Mouse (Mus musculus) heart, postnatal 10 days (tissue): ENCODE measurements at regions not wholly inside any gene's neighbourhood (a gene's known extent, or its start where the extent isn't known, plus 50 kb on each side); places are given as distances from the start of the nearest gene placed in this dataset.

Experiments
- DNase-seq, 2 experiments: peaks; one replicate each; pipeline ENCODE4 v3.0.0; 2021
- intact Hi-C: fragments of 180-260 bp; cut with DNase I; formaldehyde crosslinking; loops from one replicate; pipeline ENCODE4 v1.15.1; 2025

DNA sequence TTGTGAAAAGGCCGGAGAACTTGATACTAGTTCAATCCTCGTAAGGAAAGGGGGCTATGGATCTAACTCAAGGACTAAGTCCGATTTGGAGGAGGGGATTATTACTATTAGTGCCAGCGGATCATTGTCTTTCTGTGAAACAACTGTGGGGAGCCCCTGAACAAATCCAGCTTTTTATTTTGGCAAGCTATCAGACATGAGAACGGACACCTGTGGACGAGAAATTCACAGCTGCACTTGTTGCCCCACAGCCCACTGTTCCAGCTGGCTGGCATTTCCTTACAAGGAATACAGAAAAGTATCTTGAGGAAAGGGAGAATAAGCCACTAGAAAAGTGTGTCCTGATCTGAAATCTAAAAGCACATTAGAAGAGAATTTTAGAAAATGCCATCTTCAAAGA, 363.9 kb upstream of the Itga1 start:
- no peak for DNase-seq
- intact Hi-C loops: no loop called here

- intact Hi-C loops: loop anchor here (2.0 to 10.0 kb wide), 2 partner anchors 844 to 1264 kb away; no protein-coding TSS in a partner anchor
These were observed 349.5 kb upstream of the Itga1 start for GRCm38 (mm10) chr13:115451244-115451643.

GRCm38 (mm10) chr13:115427091-115428033, 325.6 kb upstream of the Itga1 start:
- intact Hi-C loops: no loop called here

More at GRCm38 (mm10) chr13:115451244-115451643, 349.5 kb upstream of the Itga1 start:
- no peak for DNase-seq

DNA sequence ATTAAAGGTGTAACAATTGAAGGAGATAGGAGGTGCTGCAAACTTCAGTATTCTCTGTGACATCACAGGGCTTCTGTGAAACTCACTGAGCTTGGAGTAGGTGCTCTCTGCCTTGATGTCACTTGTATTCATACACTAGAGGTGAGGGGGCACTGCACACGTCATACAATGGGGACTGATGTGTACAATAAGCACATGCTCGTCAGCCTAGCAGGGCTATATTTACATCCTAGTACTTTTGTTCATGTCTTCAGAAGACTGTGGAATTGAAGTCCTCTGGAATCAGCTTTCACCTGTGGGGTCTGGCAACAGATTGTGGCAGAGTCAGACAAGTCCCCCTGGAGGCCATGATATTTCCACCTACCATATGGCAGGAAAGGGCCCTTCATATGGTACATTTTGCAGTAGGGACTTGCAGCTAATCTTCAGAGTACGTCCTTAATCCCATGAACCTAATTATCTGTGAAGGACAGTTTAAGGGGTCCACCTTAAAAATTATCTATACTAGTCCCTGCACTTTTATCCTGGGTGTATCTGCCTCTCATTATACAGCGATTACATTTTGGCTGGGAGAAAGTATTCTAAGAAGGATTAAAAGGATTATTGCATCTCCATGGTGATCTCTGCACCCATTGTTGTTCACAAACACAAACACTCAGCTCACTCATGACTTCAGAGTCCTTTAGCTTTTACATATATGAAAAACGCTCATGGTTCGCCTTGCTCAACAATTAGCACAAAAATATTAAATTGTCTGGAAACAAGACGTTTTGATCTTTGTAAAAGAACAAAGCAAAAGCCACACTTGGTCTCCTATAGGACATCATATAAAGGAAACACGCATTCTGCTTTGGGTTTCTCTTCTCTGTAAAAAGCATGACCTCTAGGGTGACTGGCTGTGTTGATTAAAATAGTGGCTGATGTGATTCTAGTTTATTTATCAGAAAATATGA, 324.1 kb upstream of the Itga1 start:
- DNase-seq: no peak
- intact Hi-C loops: no loop called here

More at GRCm38 (mm10) chr13:115427091-115428033, 325.6 kb upstream of the Itga1 start:
- DNase-seq: no peak

- intact Hi-C loops: no loop called here
- no peak for DNase-seq
These were observed 322.0 kb upstream of the Itga1 start for GRCm38 (mm10) chr13:115423761-115424160.

DNA sequence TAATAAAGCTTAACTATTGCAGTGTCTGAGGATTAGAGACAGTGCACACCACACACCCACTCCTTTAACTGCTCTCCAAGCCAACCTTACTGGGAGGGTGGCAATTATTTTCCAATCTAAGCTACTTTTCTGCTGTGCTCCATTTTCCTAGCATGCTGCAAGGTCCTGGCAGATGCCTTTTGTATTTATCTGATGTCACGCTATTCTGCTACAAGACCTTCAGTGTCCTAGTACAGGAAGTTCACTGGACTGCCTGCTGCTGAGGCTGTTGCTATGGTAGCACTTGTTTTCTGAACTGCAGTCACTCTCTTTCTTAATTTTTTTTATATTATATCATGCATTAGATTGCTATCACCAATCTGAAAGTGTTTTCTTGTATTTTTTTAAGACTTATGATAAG, 319.7 kb upstream of the Itga1 start:
- DNase-seq: no peak
- intact Hi-C loops: no loop called here

DNA sequence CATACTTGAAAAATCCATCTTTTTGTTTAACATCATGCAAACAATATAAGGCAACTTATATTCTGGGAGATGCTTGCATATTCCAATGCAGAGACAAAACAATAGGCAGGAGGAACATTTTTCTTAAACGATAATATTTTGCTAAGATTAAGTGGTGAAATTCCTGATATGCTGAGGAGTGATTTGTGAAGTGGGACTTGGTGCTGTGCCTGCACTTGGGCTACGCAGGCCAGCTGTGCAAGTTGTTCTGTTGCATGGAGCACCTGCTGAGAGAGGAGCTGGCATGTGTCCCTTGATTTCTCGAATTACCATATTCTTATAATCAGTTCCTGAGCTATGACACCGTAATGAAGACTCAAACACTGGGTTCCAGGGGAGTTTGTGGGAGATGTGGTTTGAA, 316.1 kb upstream of the Itga1 start:
- DNase-seq: no peak
- intact Hi-C loops: no loop called here

DNA sequence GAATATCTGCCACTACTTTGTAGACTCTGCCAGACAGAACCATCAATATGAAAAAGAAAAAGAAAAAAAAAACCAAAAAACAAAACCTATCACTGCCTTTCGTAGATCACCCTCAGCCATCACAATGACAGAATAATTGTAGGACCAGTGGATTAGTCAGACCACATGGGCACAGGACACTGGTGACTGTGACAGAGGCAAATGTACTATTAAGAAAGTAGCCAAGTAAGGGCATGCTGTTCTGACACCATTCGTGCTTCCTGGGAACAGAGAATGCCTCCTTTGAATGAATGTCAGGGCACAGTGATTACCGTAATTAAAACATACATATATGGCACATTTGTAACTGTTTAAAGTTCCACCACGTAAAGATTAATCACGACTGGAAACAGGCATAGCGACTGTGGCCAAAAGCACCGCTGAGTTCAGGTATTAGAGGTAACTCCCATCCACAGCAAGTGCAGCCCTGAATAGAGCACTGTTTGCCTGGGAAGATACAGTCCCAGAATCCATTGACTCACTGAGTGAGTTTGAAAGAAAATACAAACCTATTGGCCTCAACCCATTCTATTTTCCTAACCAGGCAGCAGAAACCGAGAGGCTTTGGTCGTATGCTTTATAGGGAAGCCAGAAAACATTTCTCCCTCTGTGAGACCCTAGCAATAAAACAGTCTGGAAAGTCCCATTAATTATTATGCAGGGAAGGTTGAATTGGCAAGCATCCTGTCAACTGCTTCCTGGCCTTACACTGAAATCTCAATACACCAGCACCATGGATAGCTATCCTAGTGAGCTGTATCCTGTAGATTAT, 312.2 kb upstream of the Itga1 start:
- intact Hi-C loops: no loop called here
- no peak for DNase-seq

DNA sequence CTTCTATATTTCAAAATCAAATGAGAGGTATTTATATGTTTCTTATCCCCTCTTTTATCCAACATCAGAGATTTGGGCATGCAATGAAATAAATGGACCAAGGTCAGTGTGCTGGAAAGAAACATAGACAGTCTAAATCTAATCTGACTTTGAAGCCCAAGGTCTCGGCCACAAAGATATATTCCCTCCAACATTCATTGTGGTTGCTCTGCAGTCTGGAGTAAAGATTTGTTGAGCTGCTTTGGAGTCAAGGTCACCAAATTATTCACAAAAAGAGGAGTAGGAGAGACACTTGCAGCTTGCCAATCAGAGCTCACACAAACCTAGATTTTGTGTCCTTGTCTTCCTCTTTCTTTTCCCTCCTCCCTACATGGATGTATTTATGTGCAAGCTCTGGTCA, 304.2 kb upstream of the Itga1 start:
- intact Hi-C loops: no loop called here
- DNase-seq: no peak

DNA sequence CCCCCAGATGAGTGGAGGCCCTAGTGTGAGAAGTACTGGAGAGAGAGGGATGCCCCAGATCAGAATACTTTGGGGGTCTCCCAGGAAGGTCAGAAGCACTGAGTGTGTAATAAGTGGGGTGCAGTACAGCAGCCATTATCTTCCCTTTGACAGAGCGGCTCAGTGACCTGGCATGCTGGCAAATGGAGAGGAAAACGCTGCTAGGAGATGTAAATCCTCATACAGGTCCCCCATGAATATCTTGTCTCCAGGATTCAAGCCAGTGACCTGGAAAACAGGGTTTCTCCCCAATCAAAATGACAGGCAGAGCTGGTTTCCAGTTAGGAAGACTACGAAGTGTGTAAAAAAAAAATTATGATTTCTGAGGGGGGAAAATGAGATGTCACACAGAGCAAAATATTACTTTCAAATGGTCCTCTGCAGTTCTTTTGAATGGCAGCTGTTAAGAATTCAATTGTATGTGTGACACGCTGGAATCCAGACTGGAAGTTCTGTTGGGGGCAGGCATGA, 299.0 kb upstream of the Itga1 start:
- intact Hi-C loops: no loop called here

DNA sequence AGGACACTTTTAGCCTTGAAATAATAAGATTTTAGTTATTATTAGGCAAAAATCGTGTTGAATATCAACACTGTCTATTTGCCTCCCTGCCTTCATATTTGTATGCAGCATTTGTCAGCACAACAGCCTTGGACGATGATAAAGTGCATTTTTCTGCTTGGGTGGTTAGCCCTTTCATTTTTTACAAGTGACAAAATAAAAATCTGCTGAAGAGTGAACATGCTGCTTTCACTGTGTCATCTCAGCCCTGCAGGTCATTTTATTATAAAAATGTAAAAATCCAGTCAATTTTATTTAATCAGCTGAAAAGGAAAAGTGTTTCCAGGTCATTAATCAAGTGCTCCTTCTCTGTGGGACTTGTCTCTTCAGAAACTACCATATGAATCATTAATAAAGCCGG, 277.9 kb upstream of the Itga1 start:
- intact Hi-C loops: no loop called here
- DNase-seq: no peak

More for the DNA sequence above, 299.0 kb upstream of the Itga1 start:
- no peak for DNase-seq

DNA sequence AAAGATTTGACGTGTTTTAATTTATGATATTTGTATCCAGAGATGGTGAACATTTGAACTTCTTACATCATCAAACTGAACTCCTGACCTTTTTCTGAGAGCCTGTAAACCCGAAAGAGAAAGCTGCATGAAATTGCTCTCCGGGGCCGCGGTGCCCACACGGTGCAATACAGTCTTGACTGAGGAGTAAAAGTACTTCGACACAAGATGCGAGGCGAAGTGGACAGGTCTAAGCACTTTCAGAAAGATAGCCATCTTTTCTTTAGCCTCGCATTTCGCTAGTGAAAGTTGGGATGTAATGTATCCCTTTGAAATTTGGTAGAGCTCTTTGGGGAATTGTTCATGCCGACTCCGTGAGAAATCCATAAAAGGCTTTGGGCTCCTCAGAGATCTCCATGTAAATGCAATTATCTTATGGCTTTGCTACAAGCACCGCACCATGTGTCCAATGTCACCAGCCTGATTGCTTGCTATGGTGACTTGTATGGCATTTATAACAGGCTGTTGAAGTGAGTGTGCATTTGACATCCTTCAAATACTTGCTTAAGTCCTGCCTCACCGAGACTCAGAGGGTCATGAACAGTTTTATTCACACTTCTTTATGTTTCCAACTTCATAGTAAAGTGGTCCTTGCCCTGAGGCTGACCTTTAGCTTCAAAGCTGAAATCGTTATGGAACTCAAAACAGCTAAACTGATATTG, 274.6 kb upstream of the Itga1 start:
- intact Hi-C loops: no loop called here
- no peak for DNase-seq

- no peak for DNase-seq
- intact Hi-C loops: no loop called here
These were observed 259.7 kb upstream of the Itga1 start for GRCm38 (mm10) chr13:115361457-115361856.

DNA sequence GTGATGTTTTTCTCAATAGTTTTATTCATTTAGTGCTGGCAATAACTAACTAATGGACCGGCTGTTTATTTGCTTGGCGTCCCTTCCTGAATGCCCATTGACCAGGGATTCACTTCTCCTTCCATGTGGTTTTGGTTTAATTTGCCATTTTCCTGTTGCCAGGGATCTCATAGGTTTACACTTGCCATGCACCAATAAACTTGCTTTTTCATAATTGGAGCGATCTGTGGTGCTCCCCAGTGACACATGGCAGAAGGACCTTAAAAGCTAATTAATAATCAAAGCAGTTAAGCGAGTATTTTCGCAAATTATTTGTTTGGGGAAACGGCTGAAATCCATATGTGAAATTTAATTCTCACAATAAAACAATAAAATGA, 245.2 kb upstream of the Itga1 start:
- no peak for DNase-seq
- intact Hi-C loops: no loop called here

- intact Hi-C loops: no loop called here
These were observed 244.6 kb upstream of the Itga1 start for GRCm38 (mm10) chr13:115346115-115347021.

GRCm38 (mm10) chr13:115329000-115329960, 227.5 kb upstream of the Itga1 start:
- DNase-seq: no peak
- intact Hi-C loops: no loop called here

More at GRCm38 (mm10) chr13:115346115-115347021, 244.6 kb upstream of the Itga1 start:
- no peak for DNase-seq

GRCm38 (mm10) chr13:115326294-115326693, 224.5 kb upstream of the Itga1 start:
- intact Hi-C loops: no loop called here
- no peak for DNase-seq
